Mouse (Mus musculus): ENCODE measurements around the gene Wfdc6b. TPM values are rescaled to one million over a fixed set of nuclear protein-coding genes. Genes with fewer than 3 reads are reported as not detected.
"Not testable (repeated sequence)": the region's sequence is repeated elsewhere in the genome, so short reads cannot be mapped to it uniquely, and the experiment has no call there.

Wfdc6b gene
- polyA plus RNA-seq (2014; fragmentation: Nextera tagmentation; extraction: Ambion mirVana) = not detected in 2 replicates

DNA sequence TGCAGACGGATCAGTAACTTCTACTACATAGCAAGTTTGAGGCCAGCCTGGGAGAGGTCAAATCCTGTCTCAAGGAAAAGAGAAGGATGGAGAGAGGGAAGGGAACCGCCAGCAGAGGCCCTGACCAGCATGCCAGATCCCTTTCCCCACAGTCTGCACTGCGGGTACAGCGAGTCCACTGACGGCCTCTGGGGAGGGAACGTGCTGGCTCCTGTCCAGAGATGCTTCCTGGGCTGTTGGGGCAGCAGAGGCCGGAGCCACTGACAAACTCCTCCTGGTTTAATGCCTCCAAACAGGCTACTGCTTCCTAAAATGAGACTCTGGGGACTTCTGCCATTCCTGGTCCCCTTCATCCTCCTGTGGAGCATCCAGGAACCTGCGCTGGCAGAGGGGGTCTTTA, at the start of gene Wfdc6b, which contains the start of gene Wfdc8:
TSS of gene Wfdc6b (plus strand) at position 52 of the 400 bp plus-strand sequence.
TSS of gene Wfdc8 (minus strand) at position 156 of the 400 bp plus-strand sequence.
- not testable (repeated sequence) for H3K27me3 ChIP-seq (ENCODE audit: control insufficient read depth, insufficient read depth, low read length); H3K4me1 ChIP-seq (ENCODE audit: control insufficient read depth, insufficient read depth, low read length); H3K27ac ChIP-seq (replicated peaks; ENCODE audit: low read depth, low read length); H3K36me3 ChIP-seq (ENCODE audit: control insufficient read depth, insufficient read depth, low read length); H3K4me3 ChIP-seq (ENCODE audit: low read depth, low read length); H3K9me3 ChIP-seq (ENCODE audit: control insufficient read depth, low read length); ATAC-seq (ENCODE audit: insufficient number of reproducible peaks, low FRiP score, low TSS enrichment, low read depth); DNase-seq (ENCODE audit: low spot score); H3K4me2 ChIP-seq (ENCODE audit: low read depth, severe bottlenecking); H3K9ac ChIP-seq (ENCODE audit: low read length)
- 62% methylated on average over 7 of the region's 8 CpGs for WGBS

DNA sequence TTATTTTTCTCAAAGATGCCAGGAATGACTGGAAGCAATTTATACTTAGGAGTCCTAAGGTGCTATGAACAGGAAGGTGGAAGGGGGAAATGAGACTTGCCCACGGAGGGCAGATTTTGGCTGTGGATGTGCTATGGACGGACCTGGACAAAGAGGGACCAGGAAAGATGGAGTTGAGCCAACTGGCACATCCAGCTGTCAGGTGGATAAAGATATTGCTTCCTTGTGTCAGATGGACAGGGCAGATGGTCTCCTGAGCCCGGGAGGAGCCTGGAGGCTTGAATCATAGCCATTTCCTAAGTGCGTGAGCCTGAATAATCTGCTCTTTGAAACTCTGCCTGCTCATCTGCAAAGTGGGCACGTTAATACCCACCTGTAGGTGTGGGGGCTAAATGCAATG, 49.0 kb upstream of the Wfdc6b start:
- DNase-seq (ENCODE audit: low spot score) (no peak), ATAC-seq (ENCODE audit: insufficient number of reproducible peaks, low FRiP score, low TSS enrichment, low read depth) (no peak)
- Histone ChIP-seq H3K4me2 (ENCODE audit: low read depth, severe bottlenecking) (no peak overlapping the region), H3K9me3 (ENCODE audit: control insufficient read depth, low read length) (no peaks in the 10 kb centered on the region), H3K27me3 (ENCODE audit: control insufficient read depth, insufficient read depth, low read length) (no peaks in the 10 kb centered on the region), H3K9ac (ENCODE audit: low read length) (no peak overlapping the region), H3K27ac (replicated peaks; ENCODE audit: low read depth, low read length) (no peak overlapping the region), H3K4me1 (ENCODE audit: control insufficient read depth, insufficient read depth, low read length) (peaks cover 17% of the 10 kb centered on the region), H3K36me3 (ENCODE audit: control insufficient read depth, insufficient read depth, low read length) (no peaks in the 10 kb centered on the region), H3K4me3 (ENCODE audit: low read depth, low read length) (no peak overlapping the region)
- 82% methylated on average over 5 of the region's 5 CpGs for WGBS

DNA sequence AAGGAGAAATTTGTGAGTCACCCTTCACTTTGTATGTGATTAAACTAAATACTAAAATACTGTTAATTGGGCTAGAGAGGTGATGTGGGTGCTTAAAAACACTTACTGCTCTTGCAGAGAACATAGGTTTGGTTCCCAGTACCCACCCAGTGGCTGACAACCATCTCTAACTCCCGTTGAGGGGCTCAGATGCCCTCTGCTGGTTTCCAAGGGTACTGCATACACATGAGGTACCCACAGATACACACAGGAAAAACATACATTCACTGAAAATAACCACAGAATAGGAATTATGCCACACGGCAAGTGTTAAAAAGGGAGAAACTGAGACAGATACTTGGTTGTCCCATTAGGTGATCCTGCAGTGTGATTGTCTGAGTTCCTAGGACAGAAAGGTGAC, 46.3 kb upstream of the Wfdc6b start:
- Histone ChIP-seq H3K4me1 (ENCODE audit: control insufficient read depth, insufficient read depth, low read length) (peaks cover 17% of the 10 kb centered on the region), H3K4me3 (ENCODE audit: low read depth, low read length) (no peak overlapping the region), H3K9ac (ENCODE audit: low read length) (no peak overlapping the region), H3K4me2 (ENCODE audit: low read depth, severe bottlenecking) (no peak overlapping the region), H3K27me3 (ENCODE audit: control insufficient read depth, insufficient read depth, low read length) (no peaks in the 10 kb centered on the region), H3K27ac (replicated peaks; ENCODE audit: low read depth, low read length) (no peak overlapping the region), H3K9me3 (ENCODE audit: control insufficient read depth, low read length) (no peaks in the 10 kb centered on the region), H3K36me3 (ENCODE audit: control insufficient read depth, insufficient read depth, low read length) (no peaks in the 10 kb centered on the region)
- WGBS = 85% methylated on average over 2 of the region's 2 CpGs
- no peak for DNase-seq (ENCODE audit: low spot score)
- no peak for ATAC-seq (ENCODE audit: insufficient number of reproducible peaks, low FRiP score, low TSS enrichment, low read depth)

DNA sequence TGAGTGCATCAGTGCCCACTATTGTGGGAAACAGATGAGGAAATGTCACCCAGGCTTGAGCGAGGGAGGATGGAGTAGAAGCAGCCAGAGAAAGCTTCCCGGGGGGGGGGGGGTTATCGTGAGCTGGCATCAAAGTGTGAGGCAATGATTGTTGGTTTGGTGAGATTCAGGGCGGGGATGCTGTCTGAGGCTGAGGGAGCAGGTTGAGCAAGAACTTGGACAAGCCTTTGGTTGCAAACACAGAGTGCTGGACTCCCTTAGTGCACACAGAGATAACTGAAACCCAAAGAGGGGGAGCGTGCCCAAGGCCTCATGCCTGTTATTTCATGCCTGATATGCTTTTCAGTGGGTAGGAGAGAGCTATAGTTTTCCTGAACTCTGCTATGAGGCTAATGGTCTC, 45.9 kb upstream of the Wfdc6b start:
- DNase-seq (ENCODE audit: low spot score) = no peak
- Histone ChIP-seq H3K9me3 (ENCODE audit: control insufficient read depth, low read length) (no peaks in the 10 kb centered on the region), H3K4me2 (ENCODE audit: low read depth, severe bottlenecking) (no peak overlapping the region), H3K9ac (ENCODE audit: low read length) (no peak overlapping the region), H3K36me3 (ENCODE audit: control insufficient read depth, insufficient read depth, low read length) (no peaks in the 10 kb centered on the region), H3K27ac (replicated peaks; ENCODE audit: low read depth, low read length) (no peak overlapping the region), H3K4me1 (ENCODE audit: control insufficient read depth, insufficient read depth, low read length) (peaks cover 14% of the 10 kb centered on the region), H3K4me3 (ENCODE audit: low read depth, low read length) (no peak overlapping the region), H3K27me3 (ENCODE audit: control insufficient read depth, insufficient read depth, low read length) (no peaks in the 10 kb centered on the region)
- ATAC-seq (ENCODE audit: insufficient number of reproducible peaks, low FRiP score, low TSS enrichment, low read depth) = no peak
- WGBS = 89% methylated on average over 5 of the region's 5 CpGs

DNA sequence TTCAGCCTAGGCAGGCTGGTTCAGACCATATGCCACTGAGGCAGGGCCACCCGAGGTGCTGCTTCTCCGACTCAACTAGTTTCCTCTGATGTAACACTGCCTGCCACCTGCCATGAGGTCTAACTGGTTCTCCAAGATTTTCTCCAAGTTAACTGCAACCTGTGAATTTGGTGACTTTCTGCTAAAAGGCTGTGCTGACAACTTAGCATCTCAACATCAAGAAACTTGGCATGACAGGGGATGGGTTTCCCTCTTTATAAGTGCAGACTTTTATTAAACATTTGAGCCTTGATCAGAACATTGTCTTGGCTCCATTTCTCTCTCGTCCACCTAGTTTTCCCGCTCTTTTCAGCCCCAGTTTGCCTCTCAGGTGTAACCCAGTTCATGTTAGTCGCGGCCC, 40.0 kb upstream of the Wfdc6b start, which contains the start of gene Spint3:
TSS of gene Spint3 (minus strand) at position 101 of the 400 bp plus-strand sequence.
- not testable (repeated sequence) for ATAC-seq (ENCODE audit: insufficient number of reproducible peaks, low FRiP score, low TSS enrichment, low read depth); H3K4me1 ChIP-seq (ENCODE audit: control insufficient read depth, insufficient read depth, low read length); DNase-seq (ENCODE audit: low spot score); H3K4me2 ChIP-seq (ENCODE audit: low read depth, severe bottlenecking); H3K9ac ChIP-seq (ENCODE audit: low read length); H3K27ac ChIP-seq (replicated peaks; ENCODE audit: low read depth, low read length); H3K4me3 ChIP-seq (ENCODE audit: low read depth, low read length); H3K36me3 ChIP-seq (ENCODE audit: control insufficient read depth, insufficient read depth, low read length); H3K27me3 ChIP-seq (ENCODE audit: control insufficient read depth, insufficient read depth, low read length); H3K9me3 ChIP-seq (ENCODE audit: control insufficient read depth, low read length)
- 79% methylated on average over 6 of the region's 6 CpGs for WGBS

DNA sequence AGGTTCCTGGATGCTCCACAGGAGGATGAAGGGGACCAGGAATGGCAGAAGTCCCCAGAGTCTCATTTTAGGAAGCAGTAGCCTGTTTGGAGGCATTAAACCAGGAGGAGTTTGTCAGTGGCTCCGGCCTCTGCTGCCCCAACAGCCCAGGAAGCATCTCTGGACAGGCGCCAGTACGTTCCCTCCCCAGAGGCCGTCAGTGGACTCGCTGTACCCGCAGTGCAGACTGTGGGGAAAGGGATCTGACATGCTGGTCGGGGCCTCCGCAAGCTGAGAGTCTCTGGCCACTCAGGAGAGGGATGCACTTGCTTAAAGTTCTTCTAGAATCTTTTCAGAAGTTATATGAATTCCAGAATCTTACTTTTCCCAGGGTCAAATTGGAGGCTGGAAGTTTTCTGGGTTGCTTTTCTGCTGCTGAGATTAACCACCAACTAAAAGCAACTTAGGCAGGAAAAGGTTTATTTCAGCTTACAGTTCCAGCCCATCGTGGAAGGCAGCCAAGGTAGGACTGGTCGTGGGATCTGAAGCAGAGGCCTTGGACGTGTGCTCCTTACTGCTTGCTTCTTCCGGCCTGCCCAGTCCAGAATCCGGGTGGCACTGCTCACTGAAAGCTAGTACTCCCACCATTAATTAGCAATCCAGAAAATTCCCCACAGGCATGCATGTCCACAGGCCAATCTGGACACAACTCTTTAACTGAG, 28.1 kb upstream of the Wfdc6b start, which contains the start of gene Wfdc6a:
TSS of gene Wfdc6a (minus strand) at position 423 of the 701 bp plus-strand sequence.
- H3K27ac ChIP-seq (replicated peaks; ENCODE audit: low read depth, low read length); H3K4me1 ChIP-seq (ENCODE audit: control insufficient read depth, insufficient read depth, low read length); H3K4me2 ChIP-seq (ENCODE audit: low read depth, severe bottlenecking); H3K9ac ChIP-seq (ENCODE audit: low read length); H3K27me3 ChIP-seq (ENCODE audit: control insufficient read depth, insufficient read depth, low read length); H3K36me3 ChIP-seq (ENCODE audit: control insufficient read depth, insufficient read depth, low read length); H3K9me3 ChIP-seq (ENCODE audit: control insufficient read depth, low read length); ATAC-seq (ENCODE audit: insufficient number of reproducible peaks, low FRiP score, low TSS enrichment, low read depth); H3K4me3 ChIP-seq (ENCODE audit: low read depth, low read length); DNase-seq (ENCODE audit: low spot score): not testable (repeated sequence)
- WGBS = 78% methylated on average over 13 of the region's 13 CpGs

DNA sequence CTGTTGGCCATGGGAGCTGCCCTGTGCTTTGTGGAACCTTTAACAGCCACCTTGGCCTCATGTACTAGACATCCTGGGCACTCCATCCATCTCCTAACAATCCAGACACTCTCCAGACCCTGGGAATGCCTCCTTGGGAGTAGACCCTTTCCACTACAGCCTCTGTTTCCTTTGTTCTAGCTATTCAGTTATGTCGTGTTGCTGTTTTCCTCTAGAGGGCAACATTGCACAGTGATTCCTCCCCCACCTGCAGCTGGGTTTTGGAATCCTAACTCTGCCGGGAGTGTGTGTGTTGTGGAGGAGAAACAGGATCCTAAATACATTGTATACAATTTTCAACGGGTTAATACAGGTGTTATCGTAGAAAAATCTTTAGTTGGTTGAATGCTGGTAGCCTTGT, 21.3 kb upstream of the Wfdc6b start:
- H3K4me3 ChIP-seq (ENCODE audit: low read depth, low read length) = no peak overlapping the region
- no peak overlapping the region for H3K4me2 ChIP-seq (ENCODE audit: low read depth, severe bottlenecking)
- H3K27me3 ChIP-seq (ENCODE audit: control insufficient read depth, insufficient read depth, low read length) = no peaks in the 10 kb centered on the region
- no peaks in the 10 kb centered on the region for H3K36me3 ChIP-seq (ENCODE audit: control insufficient read depth, insufficient read depth, low read length)
- ATAC-seq (ENCODE audit: insufficient number of reproducible peaks, low FRiP score, low TSS enrichment, low read depth) (no peak; the same call in 1 of the 2 replicates), DNase-seq (ENCODE audit: low spot score) (peak; percentile 66)
- no peak overlapping the region; the same call in 1 of the 2 replicates for H3K9ac ChIP-seq (ENCODE audit: low read length)
- no peaks in the 10 kb centered on the region for H3K9me3 ChIP-seq (ENCODE audit: control insufficient read depth, low read length)
- no peak overlapping the region for H3K27ac ChIP-seq (replicated peaks; ENCODE audit: low read depth, low read length)
- WGBS = 8% methylated on average over 4 of the region's 4 CpGs
- H3K4me1 ChIP-seq (ENCODE audit: control insufficient read depth, insufficient read depth, low read length) = no peaks in the 10 kb centered on the region

DNA sequence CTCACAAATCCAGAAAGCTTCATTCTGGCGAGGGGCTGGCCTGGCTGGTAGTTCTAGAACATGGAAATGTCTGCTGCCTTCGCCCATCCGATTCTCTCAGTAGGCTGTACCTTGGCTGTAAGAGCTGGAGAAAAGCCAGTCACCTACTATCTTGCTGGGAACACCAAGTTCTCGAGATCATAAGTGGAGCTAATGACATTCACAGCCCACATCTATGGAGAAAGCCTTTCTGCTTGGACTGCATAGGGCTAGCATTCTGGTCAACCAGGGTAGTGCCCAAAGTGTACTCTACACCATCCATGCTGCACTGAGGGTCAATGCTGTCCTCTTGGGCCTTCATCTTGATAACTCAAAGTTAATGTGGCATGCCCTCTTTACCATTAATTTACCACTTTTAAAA, 19.8 kb upstream of the Wfdc6b start, which contains the start of gene Eppin:
TSS of gene Eppin (minus strand) at position 101 of the 400 bp plus-strand sequence.
- Histone ChIP-seq H3K4me1 (ENCODE audit: control insufficient read depth, insufficient read depth, low read length) (no peaks in the 10 kb centered on the region), H3K4me3 (ENCODE audit: low read depth, low read length) (no peak within 1 kb of the TSS), H3K36me3 (ENCODE audit: control insufficient read depth, insufficient read depth, low read length) (no peaks in the 10 kb centered on the region), H3K9me3 (ENCODE audit: control insufficient read depth, low read length) (no peaks in the 10 kb centered on the region), H3K27me3 (ENCODE audit: control insufficient read depth, insufficient read depth, low read length) (no peaks in the 10 kb centered on the region), H3K9ac (ENCODE audit: low read length) (no peak within 1 kb of the TSS), H3K27ac (replicated peaks; ENCODE audit: low read depth, low read length) (no peak within 1 kb of the TSS), H3K4me2 (ENCODE audit: low read depth, severe bottlenecking) (no peak within 1 kb of the TSS)
- ATAC-seq (ENCODE audit: insufficient number of reproducible peaks, low FRiP score, low TSS enrichment, low read depth) (no peak), DNase-seq (ENCODE audit: low spot score) (no peak)
- WGBS = 81% methylated on average over 4 of the region's 4 CpGs

Measured in limb, embryonic 11.5 days (tissue).